Mouse (Mus musculus): ENCODE data around the gene Dynlrb2. TPM values are rescaled to one million over a fixed set of nuclear protein-coding genes. Genes with fewer than 3 reads are reported as not detected.

Dynlrb2 gene
- polyA plus RNA-seq, 2 experiments = 0.25 TPM; not detected in 1

DNA sequence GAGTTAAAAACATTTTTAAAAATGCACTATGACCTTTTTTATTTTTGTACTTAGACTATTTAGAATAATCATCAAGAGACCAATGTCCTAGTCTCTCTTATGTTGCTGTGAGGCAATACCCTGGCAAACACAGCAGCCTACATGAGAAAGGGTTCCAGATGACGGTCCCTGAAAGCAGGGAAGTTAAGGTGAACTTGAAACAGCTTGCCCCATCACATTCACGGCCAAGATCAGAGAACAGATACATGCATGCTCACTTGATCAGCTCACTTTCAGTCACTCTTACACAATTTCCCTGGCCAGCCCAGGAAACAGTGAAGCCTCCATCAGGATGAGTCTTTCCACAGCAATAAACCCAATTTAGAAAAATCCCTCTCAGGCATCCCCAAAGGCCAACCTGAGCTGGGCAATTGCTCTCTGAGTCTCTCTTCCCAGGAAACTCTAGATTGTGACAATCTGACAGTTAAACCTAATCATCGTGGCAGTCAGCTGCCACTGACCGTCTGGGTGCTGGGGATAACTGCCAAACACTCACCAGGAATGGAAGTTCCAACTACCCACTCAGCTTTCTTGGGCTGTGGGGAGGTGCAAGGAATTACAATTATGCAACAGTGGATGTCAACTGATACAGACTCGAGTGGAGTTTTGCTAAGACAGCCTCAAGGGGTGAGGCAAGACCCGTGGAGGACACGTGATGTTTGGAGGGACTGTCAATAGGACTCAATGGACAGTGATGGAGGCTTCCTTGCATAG is 4.5 kb upstream of the Dynlrb2 start:
- Histone ChIP-seq H3K27ac (replicated peaks; ENCODE audit: low read depth, low read length) (no peak overlapping the region), H3K4me3 (replicated peaks; ENCODE audit: low read length) (no peak overlapping the region), H3K4me2 (replicated peaks; ENCODE audit: low read depth, low read length, severe bottlenecking) (no peak overlapping the region), H3K4me1 (ENCODE audit: control insufficient read depth, insufficient read depth, low read length) (no peaks in the 10 kb centered on the region), H3K9me3 (ENCODE audit: control insufficient read depth, low read length) (no peaks in the 10 kb centered on the region), H3K9ac (ENCODE audit: low read depth, low read length, severe bottlenecking) (no peak overlapping the region), H3K27me3 (ENCODE audit: control insufficient read depth, insufficient read depth, low read length) (no peaks in the 10 kb centered on the region), H3K36me3 (ENCODE audit: control insufficient read depth, insufficient read depth, low read length) (no peaks in the 10 kb centered on the region)
- no peak for TF ChIP-seq POLR2A (IDR thresholded peaks at IDR 0.05; ENCODE audit: borderline replicate concordance, extremely low read depth, insufficient read depth, insufficient read length)
- WGBS = 80% methylated on average over 7 of the region's 7 CpGs
- ATAC-seq (ENCODE audit: low FRiP score, low read depth) (no peak), DNase-seq (ENCODE audit: low spot score) (no peak)

DNA sequence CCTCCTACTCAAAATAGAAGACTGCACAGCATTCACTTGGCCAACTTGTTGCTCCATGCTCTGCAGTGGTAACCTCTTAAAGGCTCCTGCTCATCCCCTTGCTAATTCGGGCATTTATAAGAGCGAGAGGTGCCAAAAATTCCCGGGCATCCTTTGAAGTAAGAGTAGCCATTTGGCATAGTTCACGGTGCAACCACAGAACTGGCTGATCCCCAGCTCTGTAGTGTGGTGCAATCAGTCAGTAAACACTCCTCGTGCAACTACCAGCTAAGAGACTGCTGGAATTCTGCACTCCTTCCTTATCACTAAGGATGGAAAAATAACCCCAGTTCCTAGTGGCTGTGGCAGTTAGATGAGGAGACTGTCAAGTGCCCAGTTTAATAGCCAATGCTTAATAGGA is 3.9 kb downstream of the Dynlrb2 start:
- 54% methylated on average over 5 of the region's 5 CpGs for WGBS

DNA sequence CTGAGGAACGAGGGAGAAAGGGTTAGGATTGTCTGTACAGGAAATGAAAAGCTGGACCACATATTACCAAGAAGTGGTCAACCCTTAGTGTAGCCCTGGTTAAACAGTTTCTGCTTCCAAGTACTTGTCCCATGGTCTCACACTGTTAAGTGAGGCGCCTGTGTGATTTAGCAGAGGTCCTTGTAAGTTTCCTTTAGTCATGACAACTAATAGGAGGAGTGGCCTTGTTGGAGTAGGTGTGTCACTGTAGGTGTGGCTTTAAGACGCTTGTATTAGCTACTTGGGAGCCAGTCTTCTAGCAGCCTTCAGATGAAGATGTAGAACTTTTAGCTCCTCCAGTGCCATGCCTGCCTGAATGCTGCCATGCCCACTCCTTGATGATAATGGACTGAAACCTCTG is 4.5 kb downstream of the Dynlrb2 start:
- WGBS = 67% methylated on average over 3 of the region's 3 CpGs
- no peak for TF ChIP-seq POLR2A (IDR thresholded peaks at IDR 0.05; ENCODE audit: borderline replicate concordance, extremely low read depth, insufficient read depth, insufficient read length)
- no peaks in the 10 kb centered on the region for H3K27me3 ChIP-seq (ENCODE audit: control insufficient read depth, insufficient read depth, low read length)
- no peak overlapping the region for H3K27ac ChIP-seq (replicated peaks; ENCODE audit: low read depth, low read length)
- H3K9me3 ChIP-seq (ENCODE audit: control insufficient read depth, low read length) = no peaks in the 10 kb centered on the region
- H3K4me2 ChIP-seq (replicated peaks; ENCODE audit: low read depth, low read length, severe bottlenecking) = no peak overlapping the region
- H3K9ac ChIP-seq (ENCODE audit: low read depth, low read length, severe bottlenecking) = no peak overlapping the region
- ATAC-seq (ENCODE audit: low FRiP score, low read depth) = no peak
- DNase-seq (ENCODE audit: low spot score) = no peak
- H3K4me3 ChIP-seq (replicated peaks; ENCODE audit: low read length) = no peak overlapping the region
- H3K4me1 ChIP-seq (ENCODE audit: control insufficient read depth, insufficient read depth, low read length) = no peaks in the 10 kb centered on the region
- no peaks in the 10 kb centered on the region for H3K36me3 ChIP-seq (ENCODE audit: control insufficient read depth, insufficient read depth, low read length)

More for the DNA sequence above, 3.9 kb downstream of the Dynlrb2 start:
- Histone ChIP-seq H3K4me3 (replicated peaks; ENCODE audit: low read length) (no peak overlapping the region), H3K9ac (ENCODE audit: low read depth, low read length, severe bottlenecking) (no peak overlapping the region), H3K36me3 (ENCODE audit: control insufficient read depth, insufficient read depth, low read length) (no peaks in the 10 kb centered on the region), H3K4me2 (replicated peaks; ENCODE audit: low read depth, low read length, severe bottlenecking) (no peak overlapping the region), H3K9me3 (ENCODE audit: control insufficient read depth, low read length) (no peaks in the 10 kb centered on the region), H3K4me1 (ENCODE audit: control insufficient read depth, insufficient read depth, low read length) (no peaks in the 10 kb centered on the region), H3K27ac (replicated peaks; ENCODE audit: low read depth, low read length) (no peak overlapping the region), H3K27me3 (ENCODE audit: control insufficient read depth, insufficient read depth, low read length) (no peaks in the 10 kb centered on the region)
- TF ChIP-seq POLR2A (IDR thresholded peaks at IDR 0.05; ENCODE audit: borderline replicate concordance, extremely low read depth, insufficient read depth, insufficient read length) = no peak
- no peak for ATAC-seq (ENCODE audit: low FRiP score, low read depth)
- no peak for DNase-seq (ENCODE audit: low spot score)

DNA sequence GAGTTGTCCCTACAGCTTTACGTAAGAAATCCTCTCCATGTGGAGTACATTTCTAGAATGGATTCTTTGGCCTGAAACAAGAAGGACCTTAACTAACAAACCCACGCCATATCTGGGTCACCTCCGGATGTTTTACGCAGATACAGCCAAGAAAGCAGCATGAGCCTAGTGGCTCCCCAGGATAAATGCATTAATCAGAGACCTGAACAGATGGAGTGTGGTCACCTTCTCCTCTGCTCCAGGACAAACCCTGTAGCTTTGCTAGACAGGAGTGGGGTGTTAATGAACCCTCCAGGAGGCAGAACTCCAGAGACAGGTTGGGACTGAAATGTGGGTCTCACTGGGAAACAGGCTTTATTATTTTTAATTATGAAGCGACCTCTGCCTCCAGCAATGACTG is 14.9 kb downstream of the Dynlrb2 start:
- TF ChIP-seq POLR2A (IDR thresholded peaks at IDR 0.05; ENCODE audit: borderline replicate concordance, extremely low read depth, insufficient read depth, insufficient read length) = no peak
- ATAC-seq (ENCODE audit: low FRiP score, low read depth) = no peak
- 84% methylated on average over 5 of the region's 5 CpGs for WGBS

DNA sequence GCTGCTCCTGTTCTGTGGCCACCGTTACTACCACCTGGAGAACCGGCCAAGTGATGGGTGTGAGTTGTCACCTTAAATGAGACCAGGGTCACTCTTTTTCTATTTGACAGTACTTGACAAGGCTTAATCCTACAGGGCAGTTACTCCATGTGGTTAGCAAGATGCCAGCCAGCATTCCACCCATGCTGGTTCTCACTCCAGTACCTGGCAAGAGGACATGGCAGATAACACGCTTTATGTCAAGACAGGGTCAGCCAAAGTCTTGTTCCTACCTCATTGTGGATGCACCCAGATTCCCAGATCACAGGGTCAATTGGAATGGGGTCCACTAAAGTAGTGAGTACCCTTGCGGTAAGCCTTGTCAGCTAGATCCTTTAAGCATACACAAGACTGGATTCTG is 16.4 kb downstream of the Dynlrb2 start:
- Histone ChIP-seq H3K27ac (replicated peaks; ENCODE audit: low read depth, low read length) (no peak overlapping the region), H3K4me2 (replicated peaks; ENCODE audit: low read depth, low read length, severe bottlenecking) (no peak overlapping the region), H3K27me3 (ENCODE audit: control insufficient read depth, insufficient read depth, low read length) (no peaks in the 10 kb centered on the region), H3K9me3 (ENCODE audit: control insufficient read depth, low read length) (peaks cover 13% of the 10 kb centered on the region; the same call in 1 of the 2 replicates), H3K9ac (ENCODE audit: low read depth, low read length, severe bottlenecking) (no peak overlapping the region), H3K36me3 (ENCODE audit: control insufficient read depth, insufficient read depth, low read length) (no peaks in the 10 kb centered on the region), H3K4me1 (ENCODE audit: control insufficient read depth, insufficient read depth, low read length) (no peaks in the 10 kb centered on the region), H3K4me3 (replicated peaks; ENCODE audit: low read length) (no peak overlapping the region)
- 92% methylated on average over 4 of the region's 4 CpGs for WGBS
- DNase-seq (ENCODE audit: low spot score) = no peak
- ATAC-seq (ENCODE audit: low FRiP score, low read depth) = no peak
- no peak for TF ChIP-seq POLR2A (IDR thresholded peaks at IDR 0.05; ENCODE audit: borderline replicate concordance, extremely low read depth, insufficient read depth, insufficient read length)

More for the DNA sequence above, 14.9 kb downstream of the Dynlrb2 start:
- H3K9ac ChIP-seq (ENCODE audit: low read depth, low read length, severe bottlenecking) = no peak overlapping the region
- no peaks in the 10 kb centered on the region for H3K27me3 ChIP-seq (ENCODE audit: control insufficient read depth, insufficient read depth, low read length)
- H3K4me2 ChIP-seq (replicated peaks; ENCODE audit: low read depth, low read length, severe bottlenecking) = no peak overlapping the region
- no peak overlapping the region for H3K27ac ChIP-seq (replicated peaks; ENCODE audit: low read depth, low read length)
- H3K9me3 ChIP-seq (ENCODE audit: control insufficient read depth, low read length) = peaks cover 13% of the 10 kb centered on the region; the same call in 1 of the 2 replicates
- no peak overlapping the region for H3K4me3 ChIP-seq (replicated peaks; ENCODE audit: low read length)
- no peak for DNase-seq (ENCODE audit: low spot score)
- no peaks in the 10 kb centered on the region for H3K4me1 ChIP-seq (ENCODE audit: control insufficient read depth, insufficient read depth, low read length)
- H3K36me3 ChIP-seq (ENCODE audit: control insufficient read depth, insufficient read depth, low read length) = no peaks in the 10 kb centered on the region
